ENCODE assay signal across 16 mouse cellular contexts in genomic region chr1:118932167-118932566, GRCm38 (mm10).
"Had no signal": no experiment of that assay in that cellular context is flagged by ENCODE, and none has a peak within 500 bp of the region (broad histone marks: within the 10 kb centered on the region; RNA-seq: fewer than 3 reads in every experiment).

No protein-coding gene starts in this region.

- DNase-seq: heart, postnatal 10 days; heart, postnatal 14 days; heart, postnatal 36 days; heart, postnatal 4 days; kidney, adult 11 months; kidney, adult 18-20 months; kidney, adult 2 months; kidney, adult 8-10 months; kidney, adult 9 months; kidney, postnatal 10 days; kidney, postnatal 14 days; kidney, postnatal 25 days; kidney, postnatal 36 days; kidney, postnatal 4 days; layer of hippocampus, adult 9-11 months; layer of hippocampus, postnatal 36 days had no signal
